Mouse (Mus musculus) heart, postnatal 0 days (tissue): ENCODE measurements at regions not wholly inside any gene's neighbourhood (a gene's known extent, or its start where the extent isn't known, plus 50 kb on each side); places are given as distances from the start of the nearest gene placed in this dataset.

Experiments used
- CTCF ChIP-seq: IDR thresholded peaks from 2 replicates; pipeline ENCODE4 v1.5.1; 2016; ENCODE audit warnings: antibody characterized with exemption, control low read depth, low read depth
- EP300 ChIP-seq: IDR thresholded peaks from 2 replicates; pipeline ENCODE4 v1.6.1; 2016; ENCODE audit warnings: antibody characterized with exemption, low read depth

DNA sequence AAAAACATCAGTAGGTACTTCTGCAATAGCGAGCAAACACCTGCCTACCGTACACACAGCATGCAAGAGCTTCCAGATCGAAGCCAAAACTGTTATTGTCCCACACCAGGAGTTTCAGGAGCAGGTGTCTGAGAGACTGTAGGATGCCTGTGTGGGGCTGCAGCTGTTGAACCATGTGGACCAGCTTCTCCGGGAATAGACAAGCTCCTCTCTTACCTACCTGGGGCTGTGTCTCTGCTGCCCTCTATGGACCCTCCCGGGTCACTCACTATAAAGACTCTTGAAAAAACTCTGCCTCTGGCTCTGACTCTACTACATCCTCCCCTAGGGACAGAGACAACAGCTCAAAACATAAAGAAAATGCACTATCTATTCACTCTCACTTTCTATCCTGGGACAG is 201.0 kb upstream of the Zdhhc25 start:
- no peak for TF ChIP-seq CTCF
- no peak for TF ChIP-seq EP300
